Mouse (Mus musculus): ENCODE measurements around the gene Dpp6.

Dpp6 gene

DNA sequence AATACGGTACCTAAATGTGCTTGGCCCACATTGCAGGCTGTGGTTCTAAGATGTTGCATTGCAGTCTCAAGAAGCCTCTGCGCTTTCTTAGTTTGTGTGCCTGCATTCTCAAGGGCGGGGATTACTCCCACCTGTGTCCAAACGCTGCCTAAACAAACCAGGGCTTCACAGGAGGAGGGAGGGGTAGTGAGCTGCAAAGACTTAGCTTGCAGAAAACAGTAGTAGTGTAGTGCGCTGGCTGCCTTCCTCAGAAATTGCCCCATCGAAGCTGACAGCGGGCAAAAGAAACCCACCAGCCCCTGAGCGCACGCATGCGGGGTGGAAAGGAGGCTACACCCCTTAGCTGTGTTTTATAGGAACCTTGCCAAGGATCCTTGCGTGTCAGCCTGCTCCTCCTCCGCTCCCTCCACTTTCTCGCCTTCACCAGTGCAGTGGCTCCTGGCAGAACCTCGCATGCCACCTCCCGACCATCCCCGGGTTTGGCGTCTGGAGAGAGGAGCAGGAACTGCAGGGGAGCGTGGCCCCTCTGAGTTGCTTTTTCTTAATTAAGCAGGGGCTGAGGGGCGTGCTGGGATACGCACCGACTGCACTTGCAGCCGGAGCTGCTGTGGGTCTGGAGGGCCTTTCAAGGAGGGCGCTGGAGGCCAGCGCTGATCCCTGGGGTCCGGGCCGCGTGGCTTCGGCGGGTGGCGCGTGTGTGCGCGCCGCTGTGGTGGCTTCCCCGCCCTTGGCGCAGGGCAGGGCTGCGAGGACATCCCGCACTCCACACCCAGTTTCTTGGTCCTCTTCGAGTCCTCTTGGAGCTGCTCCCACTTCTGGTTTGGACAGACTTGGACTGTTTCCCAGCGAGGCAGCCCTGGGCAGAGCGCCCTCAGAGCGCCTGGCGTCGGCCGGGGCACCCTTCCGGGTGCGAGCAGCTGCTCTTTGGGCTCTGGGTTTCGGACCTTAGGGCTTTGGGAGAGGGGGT lies at the start of gene Dpp6:
Gene Dpp6 (plus strand): TSS at position 229 of the 967 bp plus-strand sequence.
- in situ Hi-C loops (cut with MboI, MseI), result no loop called here

DNA sequence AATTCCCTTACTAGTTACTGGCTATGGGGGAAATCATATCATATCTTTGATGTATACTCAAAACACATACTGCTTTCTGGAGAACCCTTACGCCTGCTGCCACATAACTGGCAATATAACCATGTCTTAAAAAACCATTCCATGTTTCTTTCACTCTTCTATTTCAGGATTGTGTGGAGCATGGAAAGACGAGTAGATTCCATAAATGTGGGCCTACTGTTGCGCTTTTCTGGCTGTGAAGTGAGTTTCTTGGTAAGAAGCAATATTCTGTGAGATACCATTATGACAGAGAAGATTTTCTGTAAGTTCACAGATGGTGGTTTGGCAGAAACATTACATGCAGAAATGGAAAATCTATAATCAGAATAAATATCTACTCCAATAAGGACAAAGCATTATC lies 33.0 kb upstream of the Dpp6 start:
- in situ Hi-C loops (cut with MboI, MseI), result no loop called here

DNA sequence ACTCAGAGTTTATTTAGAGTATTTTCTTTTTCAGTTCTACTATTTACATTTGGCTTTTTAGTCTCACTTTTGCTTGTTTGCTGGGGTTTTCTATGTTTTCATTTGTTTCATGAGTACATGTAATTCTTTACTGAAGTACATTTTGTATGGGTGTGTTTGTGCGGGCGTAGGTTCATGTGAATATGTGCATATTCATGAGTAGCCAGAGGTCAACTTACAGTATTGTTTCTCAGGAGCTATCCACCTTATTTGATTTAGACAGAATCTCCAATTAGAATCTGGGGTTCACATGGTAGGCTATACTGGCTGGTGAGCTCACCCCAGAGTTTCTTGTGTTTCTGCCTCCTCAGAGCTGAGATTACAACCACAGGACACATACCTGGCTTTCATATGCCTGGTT lies 21.5 kb upstream of the Dpp6 start:
- in situ Hi-C loops (cut with MboI, MseI), result no loop called here

DNA sequence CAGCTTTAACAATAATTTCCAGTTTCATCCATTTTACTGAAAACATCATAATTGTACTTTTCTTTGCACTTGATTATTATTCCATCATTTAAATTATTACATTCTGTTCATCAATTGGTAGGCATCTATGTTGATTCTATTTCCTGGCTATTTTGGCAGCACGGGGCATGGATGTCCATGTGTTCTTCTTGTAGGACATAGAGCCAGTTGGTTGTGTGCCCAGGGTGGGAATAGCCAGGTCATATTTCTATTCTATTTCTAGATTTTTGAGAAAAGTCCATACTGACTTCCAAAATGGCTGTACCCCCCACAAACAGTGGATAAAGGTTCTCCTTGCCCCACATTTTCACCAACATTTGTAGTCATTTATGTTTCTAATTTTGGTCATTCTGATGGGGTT lies 19.0 kb downstream of the Dpp6 start:
- in situ Hi-C loops (cut with MboI, MseI), result loop anchor here (5.0 kb wide), 1 partner anchor 94 kb away; no protein-coding TSS in a partner anchor

DNA sequence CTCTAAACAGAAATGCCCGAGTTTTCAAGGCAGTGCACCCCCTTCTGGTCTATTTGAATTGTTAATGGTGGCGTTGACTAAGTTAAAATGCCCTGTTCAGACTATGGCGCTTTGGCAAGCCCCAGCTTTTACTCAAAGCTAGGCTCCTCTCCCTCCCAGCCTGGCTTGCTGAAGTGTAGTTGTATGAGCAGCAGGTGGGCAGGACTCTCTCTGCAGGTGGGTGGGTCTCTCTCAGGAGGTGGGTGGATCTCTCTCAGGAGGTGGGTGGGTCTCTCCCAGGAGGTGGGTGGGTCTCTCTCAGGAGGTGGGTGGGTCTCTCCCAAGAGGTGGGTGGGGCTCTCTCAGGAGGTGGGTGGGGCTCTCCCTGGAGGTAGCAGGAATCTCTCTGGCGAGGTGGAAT lies 24.1 kb downstream of the Dpp6 start:
- in situ Hi-C loops (cut with MboI, MseI), result no loop called here

DNA sequence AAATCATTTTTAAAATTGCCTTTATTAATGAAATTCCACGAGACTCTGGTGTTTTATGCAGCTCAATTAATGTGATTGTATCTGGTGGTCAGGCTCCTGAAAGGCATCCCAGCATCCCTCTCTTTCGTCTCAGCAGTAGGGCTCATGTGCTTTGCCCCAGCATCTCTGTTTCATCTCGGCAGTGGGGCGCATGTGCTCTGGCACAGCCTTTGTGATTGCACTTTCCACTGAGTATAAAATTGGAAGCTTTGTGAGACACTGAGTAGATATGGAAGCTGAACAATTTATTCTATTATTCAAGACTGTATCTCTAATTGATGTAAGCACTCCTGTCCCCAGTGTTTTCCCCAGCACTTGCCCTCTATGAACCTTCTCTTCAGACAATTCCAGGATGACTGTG lies 37.7 kb downstream of the Dpp6 start:
- in situ Hi-C loops (cut with MboI, MseI), result no loop called here

DNA sequence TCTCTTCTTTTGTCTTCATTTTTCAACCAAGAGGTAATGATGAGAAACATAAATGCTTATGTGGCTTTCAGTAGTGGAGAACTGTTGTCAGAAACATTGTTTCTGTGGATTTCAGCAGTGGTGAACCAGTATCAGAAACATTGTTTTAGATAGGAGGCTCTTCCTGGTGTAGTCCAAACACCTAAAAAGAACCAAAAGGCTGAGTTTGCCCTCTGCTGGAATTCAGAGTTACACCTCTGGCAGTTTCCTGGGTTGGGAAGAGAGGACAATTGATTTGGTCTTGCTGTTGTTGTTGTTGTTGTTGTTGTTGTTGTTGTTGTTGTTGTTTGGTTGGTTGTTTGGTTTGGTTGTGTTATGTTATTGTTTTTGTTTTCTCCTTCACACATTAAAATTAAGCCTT lies 58.4 kb downstream of the Dpp6 start:
- in situ Hi-C loops (cut with MboI, MseI), result loop anchor here (25.0 kb wide), 1 partner anchor 1213 kb away; no protein-coding TSS in a partner anchor

DNA sequence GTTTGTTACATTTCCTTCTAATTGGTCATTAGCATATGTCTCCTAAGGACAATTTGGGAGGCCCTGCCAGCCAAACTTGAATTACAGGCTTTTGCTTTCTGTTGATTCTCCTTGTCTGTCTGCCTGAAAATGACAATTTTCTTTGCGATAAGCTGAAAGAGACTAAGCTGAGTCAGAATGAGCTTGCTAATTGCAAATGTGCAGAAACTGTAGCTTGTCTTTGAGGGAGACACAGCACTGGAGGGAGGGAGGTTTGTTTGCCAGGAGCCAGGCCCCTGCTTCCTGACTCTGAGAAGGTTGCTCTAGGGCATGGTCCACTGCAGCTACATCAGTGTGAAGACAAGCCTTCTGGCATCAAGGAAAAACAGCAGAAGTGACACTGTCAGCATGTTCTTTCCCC lies 70.5 kb downstream of the Dpp6 start:
- in situ Hi-C loops (cut with MboI, MseI), result loop anchor here (25.0 kb wide), 1 partner anchor 1225 kb away; no protein-coding TSS in a partner anchor

DNA sequence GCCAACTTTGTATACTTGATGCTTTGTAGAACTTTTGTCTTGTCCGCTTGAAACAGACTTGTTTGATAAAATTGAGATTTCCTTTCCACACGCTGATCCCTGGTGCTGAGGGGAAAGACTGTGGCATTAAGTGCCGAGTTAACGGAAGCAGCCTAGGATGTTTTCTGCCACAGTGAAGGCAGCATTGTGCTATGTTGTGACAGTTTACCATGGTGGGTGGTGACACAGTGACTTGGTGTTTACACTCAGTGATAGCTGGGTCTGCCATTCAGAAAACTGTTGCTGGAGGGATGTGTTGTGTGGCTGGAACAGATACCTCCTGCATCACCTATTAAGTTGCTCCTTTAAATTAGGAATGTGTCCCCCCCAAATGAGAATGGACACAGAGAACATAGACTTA lies 71.1 kb downstream of the Dpp6 start:
- in situ Hi-C loops (cut with MboI, MseI), result loop anchor here (25.0 kb wide), 1 partner anchor 1226 kb away; no protein-coding TSS in a partner anchor

DNA sequence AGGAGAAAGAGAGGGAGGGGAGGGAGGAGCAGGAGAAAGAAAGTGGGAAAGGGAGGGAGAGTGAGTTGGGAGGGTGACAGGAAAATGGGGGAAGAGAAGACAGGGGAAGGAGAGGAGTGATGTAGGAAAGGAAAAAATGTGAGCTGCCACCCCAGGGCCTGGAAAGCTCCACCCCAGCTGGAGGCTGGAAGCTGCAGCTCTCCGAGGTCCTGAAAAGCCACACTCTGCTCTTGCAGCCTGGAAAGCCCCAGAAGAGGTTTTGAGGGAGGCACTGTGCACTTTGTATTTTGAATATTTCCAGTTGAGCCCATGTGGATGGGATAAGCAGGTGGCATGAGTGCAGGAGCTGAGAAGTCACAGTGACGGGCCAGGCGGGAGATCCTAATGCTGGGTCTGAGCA lies 77.3 kb downstream of the Dpp6 start:
- in situ Hi-C loops (cut with MboI, MseI), result loop anchor here (25.0 kb wide), 1 partner anchor 1232 kb away; no protein-coding TSS in a partner anchor

DNA sequence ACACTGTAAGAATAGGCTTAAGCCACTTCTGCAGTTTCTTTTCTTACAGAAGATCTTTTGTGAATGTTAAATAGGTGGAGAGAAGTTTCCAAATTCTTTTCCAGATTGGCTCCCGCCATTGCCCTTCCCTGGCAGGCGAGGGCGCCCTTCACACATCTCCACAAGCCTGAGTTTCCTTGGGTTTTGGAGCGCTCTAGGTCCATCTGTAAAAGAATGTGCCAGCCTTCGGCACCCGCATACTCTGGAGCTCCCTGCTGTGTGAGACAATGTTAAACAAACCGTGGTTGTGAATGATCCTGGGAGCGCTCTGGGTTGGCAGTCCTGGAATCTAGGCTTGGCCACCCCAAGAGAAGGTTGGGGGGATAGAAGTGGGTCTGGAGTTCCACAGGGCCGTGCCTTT lies 86.8 kb downstream of the Dpp6 start:
- in situ Hi-C loops (cut with MboI, MseI), result no loop called here

DNA sequence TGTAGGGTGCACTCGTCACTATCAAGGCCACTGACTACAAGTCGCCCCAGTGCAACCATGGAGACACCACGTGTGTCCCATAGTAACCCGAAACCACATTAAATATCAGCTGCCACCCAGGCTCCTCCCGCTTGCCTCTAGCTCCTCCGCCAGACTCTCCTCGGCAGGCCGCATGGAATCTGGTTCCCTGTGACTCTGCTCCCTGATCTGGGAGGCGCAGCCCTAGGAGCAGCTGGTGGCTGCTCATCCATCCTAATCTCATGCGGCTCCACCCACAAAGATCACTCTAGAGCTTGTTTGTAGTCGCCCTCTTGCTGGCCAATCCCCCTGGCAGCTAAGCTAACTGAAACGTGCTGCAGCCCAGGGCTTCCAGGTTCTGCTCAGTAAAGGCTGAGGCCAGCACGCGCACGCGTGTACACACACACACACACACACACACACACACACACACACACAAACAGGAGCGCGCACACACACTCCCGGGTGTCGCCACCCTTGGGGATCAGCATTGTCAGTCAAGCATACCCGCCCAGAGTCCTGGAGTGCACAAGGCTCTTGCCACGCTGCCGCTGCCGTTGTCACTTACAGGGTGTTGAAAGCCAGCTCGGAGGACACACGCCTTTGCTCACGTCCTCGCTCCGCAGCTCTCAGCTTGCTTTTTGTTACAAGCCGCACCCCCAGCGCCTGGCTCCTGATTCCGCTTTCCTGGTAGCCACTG lies 87.5 kb downstream of the Dpp6 start:
- in situ Hi-C loops (cut with MboI, MseI), result no loop called here

DNA sequence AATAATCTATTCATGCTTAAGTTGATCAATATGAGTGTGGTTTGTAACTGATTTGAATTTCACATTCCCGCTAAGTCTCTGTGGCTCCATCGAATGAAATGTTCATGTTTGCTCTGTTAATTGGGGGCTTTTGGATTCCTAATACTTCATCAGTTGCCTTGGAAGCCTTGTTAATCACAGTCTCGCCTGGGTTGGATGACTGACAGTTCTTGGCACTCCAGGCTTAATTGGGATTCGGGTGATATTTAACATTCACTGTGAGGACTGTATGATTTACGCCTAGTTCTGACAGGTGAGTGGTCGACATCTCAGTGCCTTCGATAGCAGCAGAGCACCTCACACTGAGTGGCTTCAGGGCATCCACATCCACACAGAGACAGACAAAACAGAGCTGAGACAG lies 90.1 kb downstream of the Dpp6 start:
- in situ Hi-C loops (cut with MboI, MseI), result no loop called here

DNA sequence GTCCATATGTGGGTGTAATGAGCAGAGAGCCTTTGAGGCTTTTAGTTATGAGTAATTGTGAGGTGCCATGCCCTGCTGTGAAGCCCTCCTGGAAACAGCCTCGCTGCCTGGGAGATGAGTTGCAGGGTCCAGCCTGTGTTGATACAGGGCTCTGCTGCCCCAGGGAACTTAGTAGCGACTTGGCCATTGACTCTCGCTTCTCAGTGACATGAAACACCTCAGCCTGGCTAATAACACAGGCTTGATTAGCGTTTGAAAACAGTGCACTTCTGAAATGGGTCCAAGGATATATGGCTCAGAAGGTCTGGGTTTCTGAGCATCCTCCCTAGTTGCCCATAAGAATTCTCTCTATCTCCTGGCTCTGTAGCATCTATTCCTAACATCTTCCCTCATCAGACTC lies 91.6 kb downstream of the Dpp6 start:
- in situ Hi-C loops (cut with MboI, MseI), result no loop called here

DNA sequence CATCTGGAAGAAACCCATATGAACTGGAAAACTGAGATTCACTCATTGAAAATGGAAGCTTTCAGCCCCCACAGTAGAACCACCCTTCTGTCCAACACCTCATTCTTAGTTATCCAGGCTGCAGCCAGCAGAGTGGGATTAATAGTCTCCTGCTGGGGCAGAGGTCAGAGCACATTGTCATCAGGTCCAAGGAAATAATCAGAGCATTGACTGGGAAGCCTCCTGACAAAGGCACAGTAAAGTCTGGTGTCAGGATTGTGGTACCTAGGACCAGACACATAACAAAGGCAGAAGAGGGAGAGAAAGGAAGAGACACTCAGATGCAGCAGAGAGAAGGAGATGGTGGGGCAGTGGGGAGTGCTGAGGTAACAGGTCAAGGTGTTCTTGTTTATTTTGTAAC lies 93.3 kb downstream of the Dpp6 start:
- in situ Hi-C loops (cut with MboI, MseI), result no loop called here

DNA sequence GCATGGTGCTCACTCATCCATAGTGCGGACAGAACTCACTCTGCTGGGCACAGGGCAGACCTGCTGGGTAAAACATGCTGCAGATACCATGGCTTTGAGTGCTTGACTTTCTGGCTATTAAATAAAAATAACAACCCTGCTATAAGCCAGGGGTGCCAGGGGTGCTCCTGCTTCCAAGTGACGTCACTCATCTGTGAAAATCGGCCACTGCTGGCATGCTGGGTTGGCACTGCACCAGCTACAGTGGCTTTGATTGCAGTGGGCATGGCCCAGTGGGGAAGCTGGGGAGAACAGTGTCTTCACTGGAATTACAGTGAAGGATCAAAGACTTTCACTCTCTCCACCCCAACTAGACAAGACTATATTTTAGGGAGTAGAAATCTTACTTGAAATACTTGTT lies 95.0 kb downstream of the Dpp6 start:
- in situ Hi-C loops (cut with MboI, MseI), result no loop called here

DNA sequence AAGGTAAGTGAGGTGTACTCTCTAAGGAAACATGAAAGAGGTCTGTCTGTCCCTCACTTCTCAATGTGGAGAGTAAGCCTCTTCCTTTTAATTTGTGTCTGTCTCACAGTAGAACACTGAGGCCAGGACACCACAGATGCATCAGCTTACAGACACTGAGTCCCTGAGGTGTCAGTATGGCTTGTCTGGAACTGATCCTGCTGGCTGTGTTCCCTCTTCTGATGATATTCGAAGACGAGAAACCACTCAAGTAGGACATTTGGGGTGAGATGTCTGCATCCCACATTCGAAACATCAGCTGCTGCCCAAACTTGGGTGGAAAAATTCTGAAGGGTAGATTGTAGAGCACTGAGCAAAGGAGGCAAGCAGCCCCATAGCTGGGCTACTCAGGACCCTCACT lies 101.8 kb downstream of the Dpp6 start:
- in situ Hi-C loops (cut with MboI, MseI), result no loop called here

DNA sequence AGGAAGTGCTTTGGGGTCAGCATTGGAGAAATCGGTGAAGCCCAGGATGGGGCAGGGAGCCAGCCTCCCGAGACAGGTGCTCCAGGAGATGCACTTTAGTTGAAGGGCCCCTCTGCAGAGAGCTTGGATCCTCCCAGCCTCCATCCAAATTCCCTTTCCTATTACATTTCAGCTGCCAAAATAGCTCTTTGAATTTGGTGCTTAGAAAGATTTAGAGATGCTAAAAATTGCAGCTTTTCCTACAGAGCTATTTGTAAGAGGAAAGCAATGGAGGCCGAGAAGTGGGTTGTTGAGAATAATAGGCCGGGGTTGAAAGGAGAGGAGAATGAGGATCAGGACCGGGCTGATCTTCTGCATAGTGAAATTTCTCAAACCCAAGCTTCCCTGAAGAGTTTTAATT lies 107.5 kb downstream of the Dpp6 start:
- in situ Hi-C loops (cut with MboI, MseI), result no loop called here

DNA sequence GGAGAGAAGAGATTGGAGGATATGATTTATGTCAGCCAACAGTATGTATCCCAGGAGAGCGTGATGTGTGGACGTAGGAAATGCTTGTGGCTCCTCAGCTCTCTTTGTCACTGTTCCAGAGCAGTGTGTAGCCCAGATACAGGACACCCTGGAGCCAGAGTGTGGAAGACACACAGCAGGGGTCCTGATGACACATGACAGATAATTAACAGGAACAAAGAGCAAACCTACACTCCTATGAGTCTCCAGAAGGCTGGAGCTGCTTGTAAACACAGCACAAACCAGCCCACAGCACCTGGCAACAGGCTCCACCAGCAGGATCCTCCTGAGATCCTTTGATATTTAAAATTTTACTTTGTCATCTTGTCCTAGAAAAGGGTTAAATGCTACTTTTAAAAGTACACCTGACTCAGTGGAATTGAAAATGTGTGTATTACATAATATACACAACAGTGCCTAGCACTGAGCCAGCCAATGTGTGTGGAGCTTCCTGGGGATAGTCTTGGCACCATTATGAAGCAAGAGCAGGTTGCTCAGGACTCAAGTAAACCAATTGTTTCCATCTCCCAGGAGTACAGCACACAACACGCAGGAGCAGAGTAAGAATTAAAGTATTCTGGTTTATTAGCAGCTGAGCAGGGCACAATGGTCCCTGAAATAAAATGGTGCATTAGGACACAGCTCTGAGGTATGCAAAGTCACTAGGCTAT lies 115.6 kb downstream of the Dpp6 start:
- in situ Hi-C loops (cut with MboI, MseI), result no loop called here

DNA sequence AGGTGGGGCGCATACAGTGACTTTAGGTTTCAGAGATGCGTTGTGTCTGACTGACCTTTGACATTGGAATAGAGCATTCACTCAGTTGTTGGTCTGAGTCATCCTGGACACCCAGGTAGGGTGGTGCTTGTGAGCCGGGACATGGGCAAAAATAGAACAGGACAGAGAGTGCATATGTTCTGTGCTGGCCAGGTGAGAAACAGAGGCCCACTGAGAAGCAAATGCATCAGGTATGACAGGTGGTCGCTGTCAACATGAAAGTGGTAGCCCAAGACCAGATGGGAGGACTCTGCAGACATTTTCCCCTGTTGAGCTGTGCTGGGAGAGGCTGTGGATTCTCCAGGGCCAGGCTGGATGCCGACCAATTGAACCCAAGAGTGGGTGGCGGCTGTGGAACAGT lies 117.9 kb downstream of the Dpp6 start:
- in situ Hi-C loops (cut with MboI, MseI), result no loop called here

DNA sequence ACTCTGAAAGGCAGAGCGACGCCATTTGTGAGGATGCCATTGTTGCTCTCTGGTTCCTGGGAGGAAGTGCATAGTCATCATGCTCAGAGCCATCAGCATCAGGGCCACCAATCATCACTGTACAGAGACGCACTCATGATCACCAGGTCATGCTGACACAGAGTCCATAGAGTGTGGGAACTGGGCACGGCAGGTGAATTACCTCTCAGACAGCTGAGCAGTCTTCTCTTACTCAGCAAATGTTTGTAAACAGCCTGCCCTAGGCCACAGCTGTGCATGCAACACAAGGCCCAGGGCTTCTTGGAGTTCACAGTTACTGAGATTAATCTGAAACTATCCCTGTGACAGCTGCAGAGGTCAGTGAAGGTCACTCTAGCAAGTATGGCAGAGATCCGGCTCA lies 124.5 kb downstream of the Dpp6 start:
- in situ Hi-C loops (cut with MboI, MseI), result no loop called here

Data from regulatory T cell (primary cell).